Mouse (Mus musculus) C2C12 (cell line): Measurements from ENCODE around the gene A630023A22Rik. TPM values are rescaled to one million over a fixed set of nuclear protein-coding genes. Genes with fewer than 3 reads are reported as not detected.
A peak's percentile ranks its signal among the peaks of the same experiment; 100 is the strongest.

Source experiments
- H3K27me3 ChIP-seq: one replicate; pipeline ENCODE4 v1.6.1; 2011; ENCODE audit not compliant: control insufficient read depth, insufficient read depth, insufficient read length
- H3K36me3 ChIP-seq: one replicate; pipeline ENCODE4 v1.6.1; 2011; ENCODE audit not compliant: control insufficient read depth, insufficient read depth
- H3K4me3 ChIP-seq: one replicate; pipeline ENCODE4 v1.5.1; 2011; ENCODE audit warnings: mild to moderate bottlenecking, control low read depth; ENCODE audit not compliant: poor library complexity, insufficient read depth, severe bottlenecking
- H3K79me2 ChIP-seq: one replicate; pipeline ENCODE4 v1.6.1; 2011; ENCODE audit not compliant: control insufficient read depth, insufficient read depth
- H3K79me3 ChIP-seq: one replicate; pipeline ENCODE4 v1.6.1; 2011; ENCODE audit warnings: low read depth, control low read depth
- H3ac ChIP-seq: one replicate; pipeline ENCODE3; 2011; ENCODE audit warnings: low read depth; ENCODE audit not compliant: control insufficient read depth, insufficient read length
- CEBPB ChIP-seq: IDR thresholded peaks from one replicate; pipeline ENCODE4 v1.6.1; 2011; ENCODE audit warnings: low read depth, mild to moderate bottlenecking, control low read depth, moderate library complexity
- CTCF ChIP-seq: IDR thresholded peaks from one replicate; pipeline ENCODE4 v1.5.1; 2011; ENCODE audit not compliant: control insufficient read depth, insufficient read depth, insufficient read length
- FOSL1 ChIP-seq: IDR thresholded peaks from one replicate; pipeline ENCODE4 v1.8.0; 2011; ENCODE audit warnings: mild to moderate bottlenecking, low read length; ENCODE audit not compliant: poor library complexity, insufficient read depth, severe bottlenecking
- MAX ChIP-seq: IDR thresholded peaks from one replicate; pipeline ENCODE4 v1.6.1; 2011; ENCODE audit warnings: mild to moderate bottlenecking, control low read depth
- MYOD1 ChIP-seq: IDR thresholded peaks from one replicate; pipeline ENCODE4 v1.6.1; 2011; ENCODE audit warnings: low read depth; ENCODE audit not compliant: control insufficient read depth, insufficient read length
- MYOG ChIP-seq: IDR thresholded peaks from one replicate; pipeline ENCODE4 v1.6.1; 2011; ENCODE audit not compliant: control insufficient read depth, insufficient read length; ENCODE audit errors: extremely low read depth
- USF1 ChIP-seq: IDR thresholded peaks from one replicate; pipeline ENCODE4 v1.6.1; 2011; ENCODE audit warnings: low read depth, mild to moderate bottlenecking, control low read depth, moderate library complexity
- polyA plus RNA-seq: library from polyadenylated mRNA; unstranded; fragments of >200 nt; fragmentation: generic; extraction: Trizol; gene quantifications from one replicate; pipeline ENCODE4 v1.2.1, GENCODE M21; 2012; ENCODE audit warnings: missing spikeins

Gene A630023A22Rik
- polyA plus RNA-seq, 1 experiment, result 0.59 TPM

- H3K4me3 ChIP-seq, result no peak overlapping the region
- H3ac ChIP-seq, result peak overlapping the region; percentile 18
- H3K36me3 ChIP-seq, result no peaks in the 10 kb centered on the region
- H3K79me2 ChIP-seq, result no peaks in the 10 kb centered on the region
- H3K27me3 ChIP-seq, result no peaks in the 10 kb centered on the region
- H3K79me3 ChIP-seq, result no peaks in the 10 kb centered on the region
- no peak for TF ChIP-seq MYOD1
- no peak for TF ChIP-seq USF1
- TF ChIP-seq FOSL1, result no peak
- no peak for TF ChIP-seq CEBPB
- no peak for TF ChIP-seq MYOG
- TF ChIP-seq CTCF, result peak; percentile 79
Measured at GRCm38 (mm10) chr14:34080321-34080997, 22.1 kb downstream of the A630023A22Rik start.

GRCm38 (mm10) chr14:34078293-34078692 is 24.3 kb downstream of the A630023A22Rik start:
- no peaks in the 10 kb centered on the region for H3K79me3 ChIP-seq

DNA sequence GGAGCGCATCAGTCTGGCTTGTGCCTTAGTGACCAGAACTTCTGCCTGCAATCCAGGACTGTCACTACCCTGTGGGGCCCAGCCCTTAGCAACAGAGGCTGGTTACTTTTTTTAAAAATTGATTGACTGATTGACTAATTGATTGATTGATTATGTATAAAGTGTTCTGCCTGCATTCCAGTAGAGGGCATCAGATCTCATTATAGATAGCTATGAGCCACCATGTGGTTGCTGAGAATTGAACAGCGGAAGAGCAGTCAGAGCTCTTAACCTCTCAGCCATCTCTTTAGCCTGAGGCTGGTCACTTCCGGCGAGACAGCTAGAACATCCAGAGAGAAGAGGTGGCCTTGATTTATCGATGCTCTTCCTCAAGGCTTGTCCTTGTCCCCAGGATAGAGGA is 25.3 kb downstream of the A630023A22Rik start:
- Histone ChIP-seq H3ac (no peak overlapping the region), H3K36me3 (no peaks in the 10 kb centered on the region), H3K4me3 (no peak overlapping the region), H3K79me2 (no peaks in the 10 kb centered on the region), H3K27me3 (no peaks in the 10 kb centered on the region), H3K79me3 (no peaks in the 10 kb centered on the region)
- TF ChIP-seq FOSL1 (no peak), CEBPB (no peak)

More at GRCm38 (mm10) chr14:34078293-34078692, 24.3 kb downstream of the A630023A22Rik start:
- H3K4me3 ChIP-seq, result no peak overlapping the region
- H3K79me2 ChIP-seq, result no peaks in the 10 kb centered on the region
- no peaks in the 10 kb centered on the region for H3K27me3 ChIP-seq
- TF ChIP-seq MYOG (no peak), FOSL1 (no peak), MYOD1 (no peak), USF1 (no peak), CEBPB (no peak), MAX (no peak), CTCF (no peak)
- no peaks in the 10 kb centered on the region for H3K36me3 ChIP-seq
- no peak overlapping the region for H3ac ChIP-seq

GRCm38 (mm10) chr14:34075346-34075745 is 27.2 kb downstream of the A630023A22Rik start:
- Histone ChIP-seq H3ac (no peak overlapping the region), H3K4me3 (no peak overlapping the region), H3K79me3 (no peaks in the 10 kb centered on the region), H3K27me3 (no peaks in the 10 kb centered on the region), H3K36me3 (no peaks in the 10 kb centered on the region), H3K79me2 (no peaks in the 10 kb centered on the region)
- no peak for TF ChIP-seq MYOG
- no peak for TF ChIP-seq CEBPB
- no peak for TF ChIP-seq CTCF
- no peak for TF ChIP-seq USF1
- no peak for TF ChIP-seq MYOD1
- no peak for TF ChIP-seq FOSL1
- no peak for TF ChIP-seq MAX

GRCm38 (mm10) chr14:34071665-34072064 is 30.9 kb downstream of the A630023A22Rik start:
- H3K4me3 ChIP-seq, result no peak overlapping the region
- no peaks in the 10 kb centered on the region for H3K79me3 ChIP-seq
- no peaks in the 10 kb centered on the region for H3K79me2 ChIP-seq
- no peaks in the 10 kb centered on the region for H3K27me3 ChIP-seq
- H3K36me3 ChIP-seq, result no peaks in the 10 kb centered on the region
- H3ac ChIP-seq, result no peak overlapping the region
- TF ChIP-seq CTCF (peak; percentile 1), CEBPB (no peak)

DNA sequence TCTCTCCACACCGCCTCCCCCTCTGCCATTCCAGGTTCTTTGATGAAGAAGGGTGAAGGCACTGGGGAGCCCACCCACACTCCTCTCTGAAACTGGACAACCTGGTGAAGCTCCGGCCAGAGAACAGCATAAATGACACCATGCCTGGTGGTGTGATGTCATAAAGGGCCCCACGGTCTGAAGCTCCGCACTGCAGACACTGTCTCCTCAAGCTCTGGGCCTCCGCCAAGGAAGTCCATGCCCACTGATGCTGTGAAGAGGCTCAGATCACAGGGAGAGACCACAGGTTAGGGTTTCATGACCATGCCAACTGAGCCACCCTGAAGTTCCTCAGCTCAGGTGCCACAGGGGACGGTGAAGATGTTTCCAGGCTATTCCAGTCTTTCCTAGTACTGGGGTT is 50.0 kb downstream of the A630023A22Rik start, which contains the start of gene Antxrl:
Gene Antxrl, plus strand, starts transcription at position 192 of the 400 bp plus-strand sequence.
- no peak within 1 kb of the TSS for H3ac ChIP-seq
- TF ChIP-seq USF1 (no peak), MAX (no peak), MYOG (no peak), FOSL1 (no peak), CEBPB (no peak)
- no peaks in the 10 kb centered on the region for H3K79me3 ChIP-seq
- no peaks in the 10 kb centered on the region for H3K36me3 ChIP-seq
- no peaks in the 10 kb centered on the region for H3K27me3 ChIP-seq
- no peaks in the 10 kb centered on the region for H3K79me2 ChIP-seq
- H3K4me3 ChIP-seq, result no peak within 1 kb of the TSS
